Mouse (Mus musculus): Measurements from ENCODE around the gene Olfr131. TPM values are rescaled to one million over a fixed set of nuclear protein-coding genes. Genes with fewer than 3 reads are reported as not detected.

Olfr131 gene
- not detected for polyA plus RNA-seq (2017; shearing (Covaris generic))

GRCm38 (mm10) chr17:38088593-38088992 is at the start of gene Olfr131:
Olfr131 (minus strand) TSS chr17:38088693.

GRCm38 (mm10) chr17:38134426-38134825 is 45.9 kb upstream of the Olfr131 start, which contains the start of gene Olfr132:
Olfr132 (minus strand) TSS chr17:38134526.

GRCm38 (mm10) chr17:38063621-38064020 is 24.9 kb downstream of the Olfr131 start, which contains the start of gene Olfr130:
Olfr130 (plus strand) TSS chr17:38063921.

GRCm38 (mm10) chr17:38059979-38060378 is 28.5 kb downstream of the Olfr131 start, which contains the start of gene Olfr129:
Olfr129 (minus strand) TSS chr17:38060079.

Other genes with a start within 250 kb of the Olfr131 start
- not detected for gene Olfr126, start 241.2 kb downstream of the Olfr131 start, polyA plus RNA-seq (2017; shearing (Covaris generic))
- 0.09 TPM for gene Olfr127, start 188.3 kb downstream of the Olfr131 start, polyA plus RNA-seq (2017; shearing (Covaris generic))
- gene Olfr128, start 168.1 kb downstream of the Olfr131 start, polyA plus RNA-seq (2017; shearing (Covaris generic)) = 0.21 TPM
- gene Olfr761, start 135.6 kb downstream of the Olfr131 start, polyA plus RNA-seq (2017; shearing (Covaris generic)) = not detected
- 0.15 TPM for gene Olfr129, start 28.6 kb downstream of the Olfr131 start, polyA plus RNA-seq (2017; shearing (Covaris generic))
- not detected for gene Olfr130, start 24.8 kb downstream of the Olfr131 start, polyA plus RNA-seq (2017; shearing (Covaris generic))
- not detected for gene Olfr132, start 45.8 kb upstream of the Olfr131 start, polyA plus RNA-seq (2017; shearing (Covaris generic))
- not detected for gene Olfr133, start 56.6 kb upstream of the Olfr131 start, polyA plus RNA-seq (2017; shearing (Covaris generic))
- gene Olfr134, start 82.7 kb upstream of the Olfr131 start, polyA plus RNA-seq (2017; shearing (Covaris generic)) = not detected
- not detected for gene Olfr135, start 115.6 kb upstream of the Olfr131 start, polyA plus RNA-seq (2017; shearing (Covaris generic))
- not detected for gene Olfr138, start 172.3 kb upstream of the Olfr131 start, polyA plus RNA-seq (2017; shearing (Covaris generic))
- not detected for gene Olfr137, start 218.9 kb upstream of the Olfr131 start, polyA plus RNA-seq (2017; shearing (Covaris generic))
- gene Olfr136, start 241.1 kb upstream of the Olfr131 start, polyA plus RNA-seq (2017; shearing (Covaris generic)) = not detected

Measured in naive thymus-derived CD4-positive, alpha-beta T cell, adult 5 months (primary cell).